Mouse (Mus musculus) liver, embryonic 14.5 days (tissue): ENCODE measurements around the gene Ntan1. TPM values are rescaled to one million over a fixed set of nuclear protein-coding genes. Genes with fewer than 3 reads are reported as not detected.

Experiments
- ATAC-seq: fragments of 200-750 bp; cut with Nextera tagmentation; 2 replicates; pipeline ENCODE4 v1.8.0; 2017; ENCODE audit warnings: moderate number of reproducible peaks, mild to moderate bottlenecking, moderate library complexity; ENCODE audit not compliant: insufficient read depth
- DNase-seq, 3 experiments: peaks; one replicate each; pipeline ENCODE4 v3.0.0-alpha.2; 2012 to 2013; ENCODE audit warnings: low read depth in 3 of 3, low spot score in 3 of 3
- H3K27ac ChIP-seq: fragments of 300-500 bp; sonication (generic); 2 replicates; pipeline ENCODE4 v1.5.1; 2014; ENCODE audit warnings: moderate library complexity, mild to moderate bottlenecking, control low read depth, inconsistent platforms
- H3K27me3 ChIP-seq: fragments of 300-500 bp; sonication (generic); 2 replicates; pipeline ENCODE4 v1.6.1; 2014; ENCODE audit warnings: mild to moderate bottlenecking, low read length, moderate library complexity; ENCODE audit not compliant: control insufficient read depth, insufficient read depth
- H3K36me3 ChIP-seq: fragments of 300-500 bp; sonication (generic); replicated peaks from 2 replicates; pipeline ENCODE4 v1.6.1; 2014; ENCODE audit warnings: low read depth; ENCODE audit not compliant: control insufficient read depth, insufficient read depth
- H3K4me1 ChIP-seq, 2 experiments: fragments of 200-500 bp in 1 of 2; fragments of 300-500 bp in 1 of 2; sonication (generic) in 1 of 2; replicated peaks; 2 replicates each; pipeline ENCODE4 v1.6.1; 2012 to 2014; ENCODE audit warnings: antibody characterized with exemption in 1 of 2, inconsistent platforms in 1 of 2, low read length in 1 of 2; ENCODE audit not compliant: control insufficient read depth in 2 of 2, insufficient read depth in 2 of 2
- H3K4me2 ChIP-seq: fragments of 300-500 bp; sonication (generic); 2 replicates; pipeline ENCODE4 v1.6.1; 2014; ENCODE audit warnings: low read depth, mild to moderate bottlenecking, control low read depth, moderate library complexity
- H3K4me3 ChIP-seq, 2 experiments: fragments of 200-500 bp in 1 of 2; fragments of 300-500 bp in 1 of 2; sonication (generic) in 1 of 2; 2 replicates each; pipeline ENCODE4 v1.5.1; 2012 to 2014; ENCODE audit warnings: low read depth in 2 of 2, low read length in 2 of 2, mild to moderate bottlenecking in 2 of 2, control low read depth in 1 of 2, inconsistent platforms in 1 of 2, moderate library complexity in 1 of 2; ENCODE audit not compliant: insufficient read depth in 1 of 2
- H3K9ac ChIP-seq: fragments of 300-500 bp; sonication (generic); replicated peaks from 2 replicates; pipeline ENCODE4 v1.6.1; 2014; ENCODE audit warnings: mild to moderate bottlenecking, control low read depth, moderate library complexity
- H3K9me3 ChIP-seq: fragments of 300-500 bp; sonication (generic); 2 replicates; pipeline ENCODE4 v1.6.1; 2016; ENCODE audit warnings: low read length, mixed read lengths; ENCODE audit not compliant: control insufficient read depth
- CTCF ChIP-seq: IDR thresholded peaks from 2 replicates; pipeline ENCODE4 v1.5.1; 2016; ENCODE audit warnings: antibody characterized with exemption, low read depth, control low read depth
- EP300 ChIP-seq: IDR thresholded peaks from 2 replicates; pipeline ENCODE4 v1.6.1; 2016; ENCODE audit warnings: antibody characterized with exemption, low read depth
- WGBS: fragments of 180-500 bp; shearing (Covaris S2); extraction: QIAGEN DNeasy Blood & Tissue Kit; methylation state at CpG from one replicate; pipeline ENCODE4 v1.1.7; 2014; ENCODE audit not compliant: insufficient replicate concordance; 5-methylcytosine and 5-hydroxymethylcytosine counted together
- polyA plus RNA-seq, 2 experiments: library from polyadenylated mRNA; depleted of rRNA in 1 of 2; stranded (reverse) in 1 of 2; unstranded in 1 of 2; fragments of >200 nt; fragmentation: Nextera tagmentation in 1 of 2; extraction: Ambion mirVana in 1 of 2; gene quantifications; 2 replicates each; pipeline versions ENCODE4 v1.2.1 to v1.2.3; 2012 to 2014

Gene Ntan1
- polyA plus RNA-seq, 2 experiments, result 16.0 to 41.7 TPM

DNA sequence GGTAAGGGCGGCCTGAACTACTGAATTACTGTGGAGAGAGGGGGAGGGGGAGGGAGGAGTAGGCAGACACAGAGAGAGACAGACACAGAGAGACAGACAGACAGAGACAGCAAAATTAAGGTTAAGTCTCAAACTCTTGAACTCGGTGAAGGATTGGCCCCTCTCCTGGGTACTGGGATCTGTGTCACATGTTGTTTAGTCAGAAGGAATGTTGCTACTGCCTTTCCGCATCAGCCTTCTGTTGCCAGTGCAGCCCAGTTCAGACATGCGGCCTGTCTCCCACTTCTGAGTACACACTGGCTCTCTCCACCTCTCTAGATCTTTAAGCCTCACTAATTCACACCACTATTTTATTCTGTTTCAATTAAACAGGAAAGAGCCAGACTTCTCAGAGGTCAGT, 7.9 kb downstream of the Ntan1 start:
- no peak overlapping the region for H3K4me3 ChIP-seq
- H3K27me3 ChIP-seq, result no peaks in the 10 kb centered on the region
- H3K36me3 ChIP-seq, result no peaks in the 10 kb centered on the region; the same call in 1 of the 2 replicates
- no peak for TF ChIP-seq EP300
- TF ChIP-seq CTCF, result no peak
- peaks cover 0 to 6% of the 10 kb centered on the region in 2 experiments; a peak in 2 of 4 replicates for H3K4me1 ChIP-seq
- WGBS, result 73% methylated on average over 4 of the region's 4 CpGs
- H3K4me2 ChIP-seq, result no peak overlapping the region
- H3K27ac ChIP-seq, result no peak overlapping the region
- H3K9me3 ChIP-seq, result no peaks in the 10 kb centered on the region
- H3K9ac ChIP-seq, result no peak overlapping the region
- DNase-seq (no peak), ATAC-seq (no peak)

DNA sequence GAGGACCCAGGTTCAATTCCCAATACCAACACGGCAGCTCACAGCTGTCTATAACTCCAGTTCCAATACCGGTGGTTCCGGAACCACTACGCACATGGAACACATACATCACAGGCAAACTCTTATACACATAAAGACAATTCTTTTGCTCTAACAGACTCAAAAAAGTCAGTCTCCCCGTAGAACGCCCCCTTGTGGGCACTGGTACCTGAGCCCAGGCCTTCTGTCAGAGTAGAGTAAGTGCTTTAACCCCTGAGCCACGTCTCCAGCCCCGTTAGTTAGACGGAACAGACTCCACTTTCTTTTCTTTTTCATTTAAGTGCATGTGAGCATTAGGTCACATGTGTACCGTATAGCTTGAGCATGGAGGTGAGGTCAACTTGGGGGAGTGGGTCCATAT, 11.8 kb downstream of the Ntan1 start:
- Histone ChIP-seq H3K4me1 (no peaks in the 10 kb centered on the region), H3K4me3 (no peak overlapping the region), H3K36me3 (peaks cover 6% of the 10 kb centered on the region), H3K9ac (no peak overlapping the region), H3K27me3 (no peaks in the 10 kb centered on the region), H3K27ac (no peak overlapping the region), H3K4me2 (no peak overlapping the region), H3K9me3 (no peaks in the 10 kb centered on the region)
- DNase-seq (no peak), ATAC-seq (no peak)
- 78% methylated on average over 10 of the region's 10 CpGs for WGBS
- TF ChIP-seq EP300 (no peak), CTCF (peak; percentile 35; the same call in 1 of the 2 replicates)

DNA sequence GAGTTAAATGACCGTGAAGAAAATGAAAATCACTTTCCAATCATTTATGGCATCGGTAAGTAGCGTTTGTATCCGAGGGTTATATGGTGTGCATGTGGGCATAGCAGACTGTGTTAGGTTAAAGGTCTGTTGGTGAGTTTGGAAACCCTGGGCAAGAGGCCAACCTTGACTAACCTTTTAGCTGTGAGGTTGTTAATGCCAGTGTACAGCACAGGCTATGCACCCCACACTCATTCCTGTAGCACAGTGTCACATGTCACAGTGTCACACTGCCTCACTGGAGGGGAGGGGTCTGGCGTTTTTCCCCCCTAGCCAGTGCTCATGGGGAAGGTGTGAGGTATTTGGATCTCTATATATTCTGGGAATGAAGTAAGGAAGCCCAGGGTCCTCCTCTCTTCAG, 13.0 kb downstream of the Ntan1 start:
- H3K9me3 ChIP-seq, result no peaks in the 10 kb centered on the region
- H3K36me3 ChIP-seq, result peaks cover 6% of the 10 kb centered on the region
- no peaks in the 10 kb centered on the region for H3K4me1 ChIP-seq
- no peak overlapping the region for H3K27ac ChIP-seq
- no peaks in the 10 kb centered on the region for H3K27me3 ChIP-seq
- no peak overlapping the region for H3K4me3 ChIP-seq
- H3K4me2 ChIP-seq, result no peak overlapping the region
- no peak for ATAC-seq
- WGBS, result 61% methylated on average over 5 of the region's 5 CpGs
- no peak overlapping the region for H3K9ac ChIP-seq
- TF ChIP-seq CTCF (no peak), EP300 (no peak)
- no peak for DNase-seq

DNA sequence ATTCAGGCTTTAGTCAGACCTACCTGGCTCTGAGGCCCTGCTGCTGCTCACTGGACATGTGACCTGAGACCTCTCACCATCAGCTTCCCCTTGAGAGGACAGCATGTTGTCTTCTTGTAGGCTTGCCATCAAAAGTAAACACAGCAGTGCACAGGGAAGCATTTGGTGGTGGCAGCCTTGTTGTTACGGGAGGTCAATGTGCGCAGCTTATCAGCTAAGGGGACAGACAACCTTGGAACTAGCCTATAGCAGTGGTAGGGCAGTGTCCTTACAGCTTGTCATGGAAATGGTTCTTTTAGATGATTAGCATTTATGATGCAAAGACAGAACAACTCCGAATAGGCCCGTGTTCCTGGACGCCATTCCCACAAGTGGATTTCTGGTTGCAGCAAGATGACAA, 15.7 kb downstream of the Ntan1 start:
- 75% methylated on average over 5 of the region's 5 CpGs for WGBS
- ATAC-seq (no peak), DNase-seq (no peak)
- H3K36me3 ChIP-seq, result peaks cover 11% of the 10 kb centered on the region
- no peak overlapping the region for H3K4me2 ChIP-seq
- no peak for TF ChIP-seq EP300
- no peak for TF ChIP-seq CTCF
- no peak overlapping the region for H3K9ac ChIP-seq
- H3K27me3 ChIP-seq, result no peaks in the 10 kb centered on the region
- H3K9me3 ChIP-seq, result no peaks in the 10 kb centered on the region
- H3K4me1 ChIP-seq, result no peaks in the 10 kb centered on the region
- H3K27ac ChIP-seq, result no peak overlapping the region
- H3K4me3 ChIP-seq, result no peak overlapping the region

DNA sequence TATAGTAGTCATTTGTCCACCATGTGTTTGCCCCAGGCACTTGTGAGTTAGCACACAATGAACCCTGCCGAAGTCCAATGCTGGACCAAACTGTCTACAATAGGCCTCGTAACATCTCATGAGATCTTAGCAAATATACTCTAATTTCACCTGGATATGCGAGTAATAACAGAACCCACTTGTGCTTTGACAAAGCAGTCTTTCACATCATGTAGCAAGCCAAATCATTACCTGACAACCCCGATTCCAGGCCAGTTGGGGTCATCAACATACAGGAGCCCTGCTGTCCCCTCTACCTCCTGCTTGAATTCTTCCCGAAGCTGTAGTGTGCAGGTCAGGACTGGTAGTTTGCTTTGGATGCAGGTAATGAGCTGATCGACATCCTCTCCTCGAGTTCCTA, 21.4 kb downstream of the Ntan1 start:
- no peaks in the 10 kb centered on the region for H3K27me3 ChIP-seq
- no peak for ATAC-seq
- peaks cover 13% of the 10 kb centered on the region for H3K36me3 ChIP-seq
- H3K9me3 ChIP-seq, result no peaks in the 10 kb centered on the region
- no peak overlapping the region for H3K9ac ChIP-seq
- no peaks in the 10 kb centered on the region for H3K4me1 ChIP-seq
- no peak overlapping the region for H3K4me2 ChIP-seq
- H3K27ac ChIP-seq, result no peak overlapping the region
- no peak overlapping the region for H3K4me3 ChIP-seq
- 79% methylated on average over 7 of the region's 7 CpGs for WGBS
- DNase-seq, result no peak
- TF ChIP-seq CTCF, result no peak
- no peak for TF ChIP-seq EP300

DNA sequence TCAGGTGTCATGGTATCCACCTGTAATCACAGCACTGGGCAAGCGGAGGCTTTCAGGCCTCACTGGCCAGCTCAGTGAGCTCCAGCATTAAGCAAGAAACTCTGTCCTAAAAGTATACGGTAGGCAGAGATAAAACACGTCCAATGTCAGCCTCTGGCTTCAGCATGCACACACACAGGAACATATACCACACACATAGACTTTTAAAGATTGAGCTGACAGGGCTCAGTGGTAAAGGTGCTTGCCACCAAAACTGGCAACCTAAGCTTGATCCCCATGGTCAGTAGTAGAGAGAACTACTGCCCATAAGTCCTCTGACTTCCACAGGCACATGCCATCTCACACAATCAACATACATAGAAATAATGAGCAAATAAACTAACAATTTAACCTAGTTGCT, 22.3 kb downstream of the Ntan1 start:
- H3K9me3 ChIP-seq, result no peaks in the 10 kb centered on the region
- no peak overlapping the region for H3K4me3 ChIP-seq
- H3K9ac ChIP-seq, result no peak overlapping the region
- no peaks in the 10 kb centered on the region for H3K27me3 ChIP-seq
- TF ChIP-seq EP300 (no peak), CTCF (no peak)
- no peak overlapping the region for H3K4me2 ChIP-seq
- no peak for ATAC-seq
- no peak overlapping the region for H3K27ac ChIP-seq
- no peaks in the 10 kb centered on the region for H3K4me1 ChIP-seq
- no peak for DNase-seq
- peaks cover 13% of the 10 kb centered on the region for H3K36me3 ChIP-seq
- 74% methylated on average over 3 of the region's 3 CpGs for WGBS
